Mouse (Mus musculus) stomach, postnatal 0 days (tissue): ENCODE measurements at regions not wholly inside any gene's neighbourhood (a gene's known extent, or its start where the extent isn't known, plus 50 kb on each side); places are given as distances from the start of the nearest gene placed in this dataset.

Experiments
- ATAC-seq: fragments of 200-750 bp; cut with Nextera tagmentation; 2 replicates; pipeline ENCODE4 v1.8.0; 2017; ENCODE audit not compliant: low FRiP score, low TSS enrichment
- DNase-seq: peaks from one replicate; pipeline ENCODE4 v3.0.0-alpha.2; 2016; ENCODE audit warnings: low spot score
- H3K27ac ChIP-seq: fragments of 300-500 bp; sonication (generic); replicated peaks from 2 replicates; pipeline ENCODE4 v1.5.1; 2014; ENCODE audit warnings: mild to moderate bottlenecking, control low read depth
- H3K27me3 ChIP-seq: fragments of 300-500 bp; sonication (generic); 2 replicates; pipeline ENCODE4 v1.6.1; 2014; ENCODE audit warnings: low read length; ENCODE audit not compliant: control insufficient read depth, insufficient read depth
- H3K36me3 ChIP-seq: fragments of 300-500 bp; sonication (generic); 2 replicates; pipeline ENCODE4 v1.6.1; 2014; ENCODE audit warnings: low read length, mixed read lengths; ENCODE audit not compliant: control insufficient read depth, insufficient read depth
- H3K4me1 ChIP-seq: fragments of 300-500 bp; sonication (generic); replicated peaks from 2 replicates; pipeline ENCODE4 v1.6.1; 2014; ENCODE audit warnings: antibody characterized with exemption; ENCODE audit not compliant: control insufficient read depth, insufficient read depth
- H3K4me2 ChIP-seq: fragments of 300-500 bp; sonication (generic); replicated peaks from 2 replicates; pipeline ENCODE4 v1.6.1; 2014; ENCODE audit warnings: low read depth, mild to moderate bottlenecking, control low read depth, moderate library complexity
- H3K4me3 ChIP-seq: fragments of 300-500 bp; sonication (generic); 2 replicates; pipeline ENCODE4 v1.5.1; 2014; ENCODE audit warnings: low read depth, low read length, control low read depth
- H3K9ac ChIP-seq: fragments of 300-500 bp; sonication (generic); 2 replicates; pipeline ENCODE4 v1.6.1; 2014; ENCODE audit warnings: mild to moderate bottlenecking, low read length, control low read depth, mixed read lengths
- H3K9me3 ChIP-seq: fragments of 300-500 bp; sonication (generic); 2 replicates; pipeline ENCODE4 v1.6.1; 2016; ENCODE audit warnings: low read length; ENCODE audit not compliant: control insufficient read depth
- CTCF ChIP-seq: IDR thresholded peaks from 2 replicates; pipeline ENCODE4 v1.5.1; 2016; ENCODE audit warnings: antibody characterized with exemption, low read depth, mild to moderate bottlenecking, moderate library complexity
- EP300 ChIP-seq: optimal IDR thresholded peaks from 2 replicates; pipeline ENCODE3; 2016; ENCODE audit warnings: antibody characterized with exemption
- WGBS: fragments of 180-500 bp; shearing (Covaris S2); extraction: QIAGEN DNeasy Blood & Tissue Kit; methylation state at CpG from one replicate; pipeline ENCODE4 v1.1.7; 2014; 5-methylcytosine and 5-hydroxymethylcytosine counted together

GRCm38 (mm10) chr12:29118336-29118735, 366.7 kb downstream of the Eipr1 start:
- H3K9me3 ChIP-seq, result no peaks in the 10 kb centered on the region
- no peak overlapping the region for H3K27ac ChIP-seq
- H3K27me3 ChIP-seq, result no peaks in the 10 kb centered on the region
- no peak overlapping the region for H3K4me3 ChIP-seq
- H3K36me3 ChIP-seq, result no peaks in the 10 kb centered on the region
- DNase-seq, result no peak
- 69% methylated on average over 2 of the region's 2 CpGs for WGBS
- TF ChIP-seq EP300, result no peak
- TF ChIP-seq CTCF, result no peak
- H3K9ac ChIP-seq, result no peak overlapping the region
- ATAC-seq, result no peak
- H3K4me1 ChIP-seq, result no peaks in the 10 kb centered on the region
- no peak overlapping the region for H3K4me2 ChIP-seq

- no peak for TF ChIP-seq EP300
- no peak for TF ChIP-seq CTCF
- Histone ChIP-seq H3K9ac (no peak overlapping the region), H3K4me2 (no peak overlapping the region), H3K36me3 (no peaks in the 10 kb centered on the region), H3K27ac (no peak overlapping the region), H3K9me3 (no peaks in the 10 kb centered on the region), H3K4me3 (no peak overlapping the region), H3K4me1 (no peaks in the 10 kb centered on the region), H3K27me3 (no peaks in the 10 kb centered on the region)
- 82% methylated on average over 2 of the region's 2 CpGs for WGBS
- DNase-seq, result no peak
- ATAC-seq, result no peak
These were observed 369.6 kb downstream of the Eipr1 start for GRCm38 (mm10) chr12:29121159-29121558.

GRCm38 (mm10) chr12:29122931-29123330, 371.3 kb downstream of the Eipr1 start:
- DNase-seq (no peak), ATAC-seq (no peak)
- H3K27me3 ChIP-seq, result no peaks in the 10 kb centered on the region
- H3K36me3 ChIP-seq, result no peaks in the 10 kb centered on the region
- no peak overlapping the region for H3K9ac ChIP-seq
- H3K4me1 ChIP-seq, result no peaks in the 10 kb centered on the region
- TF ChIP-seq CTCF (no peak), EP300 (no peak)
- H3K4me2 ChIP-seq, result no peak overlapping the region
- 78% methylated on average over 4 of the region's 4 CpGs for WGBS
- no peak overlapping the region for H3K27ac ChIP-seq
- H3K4me3 ChIP-seq, result no peak overlapping the region
- H3K9me3 ChIP-seq, result no peaks in the 10 kb centered on the region

- H3K36me3 ChIP-seq, result no peaks in the 10 kb centered on the region
- no peaks in the 10 kb centered on the region for H3K4me1 ChIP-seq
- H3K4me2 ChIP-seq, result no peak overlapping the region
- H3K27ac ChIP-seq, result no peak overlapping the region
- WGBS, result 46% methylated on average over 7 of the region's 7 CpGs
- DNase-seq (no peak), ATAC-seq (no peak)
- no peak for TF ChIP-seq CTCF
- no peak for TF ChIP-seq EP300
- no peaks in the 10 kb centered on the region for H3K9me3 ChIP-seq
- no peak overlapping the region for H3K9ac ChIP-seq
- H3K4me3 ChIP-seq, result no peak overlapping the region
- no peaks in the 10 kb centered on the region for H3K27me3 ChIP-seq
These were observed 372.6 kb downstream of the Eipr1 start for GRCm38 (mm10) chr12:29124079-29124668.

- WGBS, result 31% methylated on average over 10 of the region's 10 CpGs
- H3K36me3 ChIP-seq, result no peaks in the 10 kb centered on the region
- no peak overlapping the region for H3K4me2 ChIP-seq
- ATAC-seq (no peak), DNase-seq (peak; percentile 23)
- no peaks in the 10 kb centered on the region for H3K27me3 ChIP-seq
- no peaks in the 10 kb centered on the region for H3K4me1 ChIP-seq
- no peaks in the 10 kb centered on the region for H3K9me3 ChIP-seq
- no peak overlapping the region for H3K9ac ChIP-seq
- no peak overlapping the region for H3K27ac ChIP-seq
- TF ChIP-seq CTCF (peak; percentile 75), EP300 (no peak)
- no peak overlapping the region for H3K4me3 ChIP-seq
These were observed 377.2 kb downstream of the Eipr1 start for GRCm38 (mm10) chr12:29128844-29129243.

GRCm38 (mm10) chr12:29129331-29129730, 377.7 kb downstream of the Eipr1 start:
- ATAC-seq (no peak), DNase-seq (no peak)
- Histone ChIP-seq H3K36me3 (no peaks in the 10 kb centered on the region), H3K4me2 (no peak overlapping the region), H3K4me1 (no peaks in the 10 kb centered on the region), H3K27ac (no peak overlapping the region), H3K27me3 (no peaks in the 10 kb centered on the region), H3K4me3 (no peak overlapping the region), H3K9ac (no peak overlapping the region), H3K9me3 (no peaks in the 10 kb centered on the region)
- TF ChIP-seq CTCF (no peak), EP300 (no peak)
- 52% methylated on average over 4 of the region's 4 CpGs for WGBS
